Mouse (Mus musculus) inflammation-experienced regulatory T-cells, adult 6 months (primary cell): ENCODE measurements around the gene E2f1. TPM values are rescaled to one million over a fixed set of nuclear protein-coding genes. Genes with fewer than 3 reads are reported as not detected.

Source experiments
- ATAC-seq: one replicate; pipeline ENCODE4 v1.8.0; 2017
- polyA plus RNA-seq, 3 experiments: library from polyadenylated mRNA; unstranded; fragments of 100-300 nt; shearing (Covaris generic); gene quantifications; one replicate each; pipeline ENCODE4 v1.2.1; 2017

The E2f1 gene
- polyA plus RNA-seq, 3 experiments from 2014 or later: 1.3 to 2.6 (median 1.5) TPM

GRCm38 (mm10) chr2:154581421-154581820, 11.7 kb upstream of the E2f1 start:
- ATAC-seq: no peak

DNA sequence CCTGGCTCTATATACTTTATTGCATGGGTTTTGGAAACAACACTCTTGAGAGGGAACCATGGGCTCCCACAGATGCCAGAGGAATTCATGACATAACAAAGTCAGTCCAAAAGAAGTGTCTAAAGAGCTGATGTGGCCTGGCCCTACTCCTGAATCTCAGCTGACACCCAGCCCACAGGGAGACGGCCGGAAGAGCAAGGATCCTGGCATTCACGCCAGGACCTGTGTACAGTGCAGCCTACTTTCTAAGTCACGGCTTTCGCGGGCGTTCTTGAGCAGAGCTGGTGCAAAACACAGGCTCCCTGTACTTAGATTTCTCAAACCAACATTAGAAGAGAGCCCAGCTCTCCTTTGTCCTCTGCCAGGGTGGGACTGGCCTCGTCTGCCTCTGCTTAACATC, 10.9 kb upstream of the E2f1 start:
- ATAC-seq: no peak

- ATAC-seq: no peak
Observed at GRCm38 (mm10) chr2:154577744-154578067, 8.0 kb upstream of the E2f1 start.

- no peak for ATAC-seq
Observed at GRCm38 (mm10) chr2:154576876-154577743, 7.4 kb upstream of the E2f1 start.

DNA sequence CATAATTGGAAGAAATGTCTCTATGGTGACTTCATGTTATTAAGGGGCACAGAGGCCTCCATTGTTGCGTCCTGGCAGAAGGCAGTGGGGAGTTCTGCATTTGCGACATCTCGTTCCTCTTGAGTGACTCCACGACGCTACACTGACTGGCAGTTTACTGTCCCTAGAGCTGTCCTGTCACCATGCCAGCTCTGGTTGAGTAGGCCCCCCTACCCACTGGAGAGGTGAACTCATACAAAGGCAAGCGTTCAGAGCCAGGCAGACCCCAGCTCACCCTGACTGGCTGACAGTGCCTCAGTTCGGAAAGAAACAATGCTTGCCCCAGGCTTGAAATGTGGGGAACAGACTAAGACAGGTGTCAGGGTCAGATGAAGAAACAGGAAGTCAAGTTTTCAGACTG, 4.6 kb upstream of the E2f1 start:
- no peak for ATAC-seq

GRCm38 (mm10) chr2:154572996-154573395, 3.3 kb upstream of the E2f1 start:
- ATAC-seq: no peak

DNA sequence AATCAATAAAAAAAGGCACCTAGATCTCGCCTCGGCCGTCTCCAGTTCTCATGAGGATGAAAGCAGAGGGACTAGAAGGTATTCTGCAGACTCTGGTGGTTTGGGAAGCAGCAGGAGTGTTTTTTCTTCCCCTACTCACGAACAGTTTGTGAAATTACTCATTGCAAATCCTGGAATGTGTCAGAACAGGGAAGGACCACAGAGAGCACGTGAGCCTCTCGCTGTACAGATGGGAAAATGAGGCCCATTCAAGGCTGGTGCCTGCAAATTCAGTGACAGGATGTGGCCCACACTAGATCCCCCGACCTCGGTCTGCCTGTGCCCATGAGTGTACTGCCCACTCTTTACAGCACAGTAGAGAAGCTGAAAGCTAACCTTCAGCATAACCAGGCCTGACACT, 2.3 kb upstream of the E2f1 start:
- no peak for ATAC-seq

DNA sequence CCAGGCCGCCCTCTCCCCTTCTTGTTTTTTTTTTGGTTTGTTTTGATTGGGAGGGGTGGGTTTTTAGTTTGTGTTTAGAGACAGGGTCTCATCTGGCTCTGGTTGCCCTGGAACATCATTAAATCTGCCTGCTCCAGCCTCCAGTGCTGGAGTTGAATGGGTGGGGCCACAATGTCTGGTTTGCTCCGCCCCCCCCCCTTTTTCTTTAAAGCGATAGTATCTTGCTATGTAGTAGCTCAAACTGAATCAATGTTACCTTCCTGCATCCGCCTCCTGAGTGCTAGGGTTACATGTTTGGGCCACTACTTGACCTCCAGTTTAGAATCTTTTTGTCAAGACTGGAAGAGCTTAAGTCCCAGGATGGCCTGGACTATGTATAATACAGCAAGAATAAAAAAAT, 1.6 kb upstream of the E2f1 start:
- no peak for ATAC-seq

DNA sequence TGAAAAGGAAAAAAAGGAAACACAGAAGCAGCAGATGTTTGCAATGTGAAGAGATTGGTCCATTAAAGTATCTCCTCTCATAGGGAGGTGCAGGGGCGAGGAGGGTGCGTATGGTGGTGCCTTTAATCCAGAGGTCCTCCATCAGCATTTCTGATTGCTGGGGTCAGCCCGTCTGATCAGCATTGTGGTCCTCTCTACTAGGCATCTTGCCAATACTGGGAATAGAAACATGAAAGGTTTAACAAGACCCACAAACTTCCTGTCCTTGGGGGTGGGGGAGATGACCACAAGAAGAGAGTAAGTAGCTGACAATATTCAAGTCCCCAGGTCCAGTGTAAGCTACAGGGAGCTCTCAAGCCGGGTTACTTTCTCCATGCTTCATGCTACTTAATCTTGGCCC, 974 bp upstream of the E2f1 start:
- no peak for ATAC-seq

- ATAC-seq: peak; percentile 35
Observed at GRCm38 (mm10) chr2:154569071-154569748, 482 bp downstream of the E2f1 start.

- ATAC-seq: no peak
Observed at GRCm38 (mm10) chr2:154568329-154569070, 1.2 kb downstream of the E2f1 start.

DNA sequence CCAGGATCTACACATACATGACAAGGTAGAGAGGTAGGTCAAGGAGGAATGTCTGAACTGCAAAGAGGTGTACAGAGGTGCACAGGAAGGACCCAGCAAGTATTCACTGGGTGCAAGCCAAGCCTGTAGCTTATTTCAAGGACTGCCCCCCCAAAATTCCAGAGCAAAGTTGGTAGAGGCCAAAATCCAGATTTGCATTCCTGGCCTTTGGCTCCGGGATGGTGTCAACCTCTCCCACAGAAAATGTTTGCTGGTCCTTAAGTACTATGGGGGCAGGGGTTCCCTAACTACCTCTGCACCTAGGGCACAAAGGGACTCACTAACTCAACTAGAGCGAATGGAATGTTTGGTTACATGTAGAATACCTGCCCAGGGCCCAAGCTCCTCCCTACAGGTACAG, 1.9 kb downstream of the E2f1 start:
- no peak for ATAC-seq

- no peak for ATAC-seq
Observed at GRCm38 (mm10) chr2:154566641-154567040, 3.1 kb downstream of the E2f1 start.

DNA sequence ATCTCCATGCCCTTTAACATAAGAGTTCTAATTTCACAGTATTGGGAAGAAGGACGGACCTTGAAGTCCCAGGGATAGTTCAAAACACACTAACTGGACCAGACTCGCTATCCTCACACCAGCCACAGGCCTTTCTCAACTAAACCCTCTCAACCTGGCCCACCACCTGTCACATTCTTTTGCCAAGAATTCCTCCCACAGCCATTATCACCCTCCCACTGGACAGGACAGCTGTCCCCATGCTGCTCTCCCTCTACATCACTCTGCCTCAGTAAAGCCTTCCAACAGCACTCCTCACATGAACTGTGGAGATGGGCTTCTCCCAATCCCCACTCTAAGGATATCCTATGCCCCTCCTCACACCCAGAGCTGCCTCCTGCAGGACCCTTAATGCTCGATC, 4.1 kb downstream of the E2f1 start:
- no peak for ATAC-seq

DNA sequence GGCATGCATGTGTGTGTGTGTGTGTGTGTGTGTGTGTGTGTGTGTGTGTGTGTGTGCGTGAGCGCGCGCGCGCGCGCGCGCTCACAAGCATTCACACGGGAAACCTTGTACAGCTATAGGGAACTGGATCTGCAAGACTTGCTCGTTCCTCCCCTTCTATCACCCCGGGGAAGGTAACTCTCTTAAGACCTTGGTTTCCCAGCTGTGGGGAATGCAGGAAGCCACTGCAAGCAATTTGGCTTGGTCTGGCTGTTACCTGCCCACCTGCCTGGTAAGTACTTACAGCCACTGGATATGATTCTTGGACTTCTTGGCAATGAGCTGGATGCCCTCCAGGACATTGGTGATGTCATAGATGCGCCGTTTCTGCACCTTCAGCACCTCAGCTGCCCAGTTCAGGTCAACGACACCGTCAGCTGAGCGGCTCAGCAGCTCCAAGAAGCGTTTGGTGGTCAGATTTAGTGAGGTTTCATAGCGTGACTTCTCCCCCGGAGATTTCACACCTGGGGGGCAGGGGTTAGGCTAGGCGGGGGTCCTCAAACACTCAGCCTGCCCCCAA, 6.0 kb downstream of the E2f1 start:
- no peak for ATAC-seq

- ATAC-seq: no peak
Observed at GRCm38 (mm10) chr2:154558264-154559039, 11.2 kb downstream of the E2f1 start, which contains the start of gene Necab3. TSS of gene Necab3 (minus strand) at chr2:154558890.

DNA sequence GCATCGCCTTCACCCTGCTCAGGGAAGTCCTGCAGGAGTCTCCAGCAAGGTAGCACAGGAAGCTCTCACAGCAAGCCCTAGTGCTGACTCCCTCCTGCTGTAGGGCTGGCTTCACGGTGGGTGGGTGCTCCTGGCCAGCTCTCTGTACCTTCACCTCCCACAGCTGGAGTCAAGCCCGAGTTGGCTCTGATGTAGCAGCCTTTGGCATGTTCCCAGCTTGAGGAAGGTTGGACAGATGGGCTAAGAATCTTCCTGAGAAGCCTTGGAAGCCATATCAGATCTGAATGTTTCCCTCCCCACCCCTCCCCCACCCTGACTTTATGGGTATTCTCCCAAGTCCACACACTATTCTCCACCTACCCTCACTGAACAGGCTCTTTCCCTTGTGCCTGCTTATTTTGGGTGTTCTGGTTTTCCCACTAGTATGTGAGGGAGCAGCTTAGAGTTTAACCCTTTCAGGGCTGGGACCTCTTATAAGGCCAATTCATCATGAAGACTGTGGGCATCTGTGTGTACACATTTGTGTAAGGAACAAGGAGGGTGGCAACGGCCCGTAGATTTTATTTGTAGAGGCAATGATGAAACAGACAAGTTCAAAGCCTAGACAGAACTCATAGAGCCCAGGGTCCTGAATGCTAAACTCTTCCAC, 12.4 kb downstream of the E2f1 start:
- no peak for ATAC-seq

GRCm38 (mm10) chr2:154555235-154555634, 14.5 kb downstream of the E2f1 start:
- ATAC-seq: no peak

GRCm38 (mm10) chr2:154552424-154552907, 17.2 kb downstream of the E2f1 start:
- ATAC-seq: peak; percentile 61

DNA sequence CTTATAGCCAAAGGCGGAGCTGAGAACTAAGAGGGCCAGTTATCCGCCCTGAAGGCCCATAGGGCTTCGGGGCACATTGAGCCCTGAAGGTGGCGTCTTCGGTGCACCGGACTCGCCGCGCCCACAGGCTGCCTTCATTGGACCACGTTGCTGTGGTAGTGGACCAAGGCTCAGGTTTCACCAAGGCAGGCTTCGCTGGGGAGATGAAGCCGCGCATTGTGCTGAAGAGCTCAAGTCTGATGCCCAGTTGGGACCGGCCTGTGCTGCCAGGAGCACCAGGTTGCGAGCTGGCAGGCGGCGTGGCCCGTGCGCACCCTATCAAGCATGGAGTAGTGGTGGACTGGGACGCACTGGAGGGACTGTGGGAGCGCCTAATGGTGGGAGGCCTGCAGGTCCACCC, 17.8 kb downstream of the E2f1 start:
- no peak for ATAC-seq

DNA sequence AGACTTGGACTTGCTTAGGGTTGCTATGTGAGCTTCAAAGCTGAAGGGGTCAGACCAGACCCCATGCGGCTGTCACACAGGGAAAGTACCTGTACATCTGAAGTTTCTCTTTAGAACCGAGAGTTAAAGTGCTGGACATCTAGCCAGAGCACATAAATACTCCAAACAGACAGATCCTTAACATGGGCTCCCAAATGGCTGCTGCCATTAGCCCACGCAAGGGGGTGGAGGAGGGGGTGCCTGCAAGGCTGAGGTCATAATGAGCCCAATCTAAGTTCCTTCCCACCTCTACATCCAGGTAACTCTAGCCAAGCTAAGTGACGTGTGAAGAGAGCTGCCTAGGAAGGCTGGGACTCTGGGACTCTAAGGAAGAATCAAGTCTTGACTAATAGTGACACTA, 18.2 kb downstream of the E2f1 start, which contains the start of gene Actl10:
TSS of gene Actl10 (plus strand) at position 301 of the 400 bp plus-strand sequence.
- ATAC-seq: no peak

DNA sequence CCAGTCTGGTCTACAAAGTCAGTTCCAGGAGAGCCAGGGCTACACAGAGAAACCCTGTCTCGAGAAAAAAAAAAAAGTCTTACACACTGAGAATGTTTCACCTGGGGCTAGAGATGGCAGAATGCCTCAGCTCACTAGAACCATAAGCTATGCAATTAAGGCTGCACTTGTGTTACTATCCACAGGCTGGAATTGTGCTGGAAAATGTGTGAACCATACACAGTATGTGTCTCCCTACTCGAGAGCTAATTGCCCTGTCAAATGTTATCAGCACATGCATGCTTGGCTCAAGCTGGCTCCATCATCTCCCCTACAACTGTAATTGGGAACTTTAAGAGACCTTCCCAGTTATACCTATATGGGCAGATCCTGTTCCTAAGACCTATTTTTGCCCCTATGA, 18.8 kb downstream of the E2f1 start:
- ATAC-seq: no peak
